Mouse (Mus musculus): ENCODE results near the gene L1cam.

- no peak for TF ChIP-seq CTCF (conservative IDR thresholded peaks at IDR 0.05; ENCODE audit: low read length)
- TF ChIP-seq NANOG (IDR thresholded peaks at IDR 0.05; ENCODE audit: borderline replicate concordance, low read length), result no peak
Observed at GRCm38 (mm10) chrX:73881463-73881862, 14.4 kb downstream of the L1cam start.
